Mouse (Mus musculus): ENCODE results near the gene Eno3. TPM values are rescaled to one million over a fixed set of nuclear protein-coding genes. Genes with fewer than 3 reads are reported as not detected.

The Eno3 gene
- polyA plus RNA-seq, 1 experiment, result 1,792 TPM

DNA sequence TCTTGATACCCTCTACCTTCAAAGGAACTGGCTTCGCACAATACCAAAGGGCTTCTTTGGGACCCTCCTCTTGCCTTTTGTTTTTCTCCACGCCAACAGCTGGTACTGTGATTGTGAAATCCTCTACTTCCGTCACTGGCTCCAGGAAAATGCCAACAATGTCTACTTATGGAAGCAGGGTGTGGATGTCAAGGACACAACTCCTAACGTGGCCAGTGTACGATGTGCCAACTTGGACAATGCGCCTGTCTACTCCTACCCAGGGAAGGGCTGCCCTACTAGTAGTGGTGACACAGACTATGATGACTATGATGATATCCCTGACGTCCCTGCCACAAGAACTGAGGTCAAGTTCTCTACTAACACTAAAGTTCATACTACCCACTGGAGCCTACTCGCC, 17.0 kb upstream of the Eno3 start:
- H3K27me3 ChIP-seq (ENCODE audit: control insufficient read depth, insufficient read depth, insufficient read length), result no peaks in the 10 kb centered on the region
- TF ChIP-seq POLR2AphosphoS2 (IDR thresholded peaks at IDR 0.05; ENCODE audit: insufficient read length, low read depth), result peak; percentile 43
- no peak for TF ChIP-seq SRF (IDR thresholded peaks at IDR 0.05; ENCODE audit: control insufficient read depth, insufficient read length, low read depth)
- 0 out of 2 replicates have a peak, but pooled peaks have one; percentile 36 for TF ChIP-seq CEBPB (IDR thresholded peaks at IDR 0.05; ENCODE audit: insufficient read depth, poor library complexity, severe bottlenecking)
- no peak overlapping the region for H3K4me2 ChIP-seq (ENCODE audit: low read depth)
- no peaks in the 10 kb centered on the region for H3K79me2 ChIP-seq (ENCODE audit: control insufficient read depth, insufficient read depth)
- H3K36me3 ChIP-seq (ENCODE audit: control insufficient read depth, insufficient read depth), result peaks cover 9% of the 10 kb centered on the region
- no peak overlapping the region for H3ac ChIP-seq (ENCODE audit: control insufficient read depth, insufficient read length)
- H3K4me3 ChIP-seq, result no peak overlapping the region

- TF ChIP-seq TCF3 (IDR thresholded peaks at IDR 0.05; ENCODE audit: insufficient read length, low read depth) (no peak), SRF (IDR thresholded peaks at IDR 0.05; ENCODE audit: control insufficient read depth, insufficient read length, low read depth) (no peak), POLR2A (IDR thresholded peaks at IDR 0.05; ENCODE audit: insufficient read length, low read depth) (no peak), MYOG (IDR thresholded peaks at IDR 0.05; ENCODE audit: control insufficient read depth in 1 of 3, insufficient read depth in 1 of 3, insufficient read length in 2 of 3, low read depth in 2 of 3) (no peak), POLR2AphosphoS2 (IDR thresholded peaks at IDR 0.05; ENCODE audit: insufficient read length, low read depth) (peak; percentile 50), MYOD1 (IDR thresholded peaks at IDR 0.05; ENCODE audit: control insufficient read depth in 1 of 3, insufficient read length in 2 of 3, low read depth in 2 of 3) (no peak), CEBPB (IDR thresholded peaks at IDR 0.05; ENCODE audit: insufficient read depth, poor library complexity, severe bottlenecking) (no peak)
- peaks cover 10% of the 10 kb centered on the region for H3K79me2 ChIP-seq (ENCODE audit: control insufficient read depth, insufficient read depth)
- H3ac ChIP-seq (ENCODE audit: control insufficient read depth, insufficient read length), result no peak overlapping the region
- H3K36me3 ChIP-seq (ENCODE audit: control insufficient read depth, insufficient read depth), result peaks cover 9% of the 10 kb centered on the region
- no peak overlapping the region for H3K4me3 ChIP-seq
- H3K4me2 ChIP-seq (ENCODE audit: low read depth), result no peak overlapping the region
- no peaks in the 10 kb centered on the region for H3K27me3 ChIP-seq (ENCODE audit: control insufficient read depth, insufficient read depth, insufficient read length)
Measured at GRCm38 (mm10) chr11:70641241-70641640, 15.8 kb upstream of the Eno3 start.

DNA sequence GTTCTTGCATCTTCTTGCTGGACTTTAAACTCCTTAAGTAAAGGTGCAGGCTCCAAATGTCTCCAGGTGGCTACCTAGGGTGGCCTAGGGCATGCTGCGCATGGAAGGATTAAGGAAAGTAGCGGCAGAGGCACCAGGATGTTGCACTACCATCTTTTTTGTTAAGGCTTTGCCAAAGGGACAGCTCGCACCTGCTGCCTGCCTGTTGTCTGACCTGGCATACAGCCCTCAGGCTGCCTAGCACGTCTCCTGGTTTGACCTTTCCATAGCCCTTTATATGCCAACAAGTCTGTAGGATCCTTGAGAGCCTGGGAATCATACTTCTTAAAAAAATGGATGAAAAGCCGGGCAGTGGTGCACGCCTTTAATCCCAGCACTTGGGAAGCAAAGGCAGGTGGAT, 14.0 kb upstream of the Eno3 start:
- Histone ChIP-seq H3K4me2 (ENCODE audit: low read depth) (no peak overlapping the region), H3K36me3 (ENCODE audit: control insufficient read depth, insufficient read depth) (peaks cover 9% of the 10 kb centered on the region), H3K79me2 (ENCODE audit: control insufficient read depth, insufficient read depth) (peaks cover 15% of the 10 kb centered on the region), H3ac (ENCODE audit: control insufficient read depth, insufficient read length) (no peak overlapping the region), H3K27me3 (ENCODE audit: control insufficient read depth, insufficient read depth, insufficient read length) (no peaks in the 10 kb centered on the region), H3K4me3 (no peak overlapping the region)
- TF ChIP-seq REST (IDR thresholded peaks at IDR 0.05; ENCODE audit: insufficient read depth, insufficient read length) (no peak), MYOD1 (IDR thresholded peaks at IDR 0.05; ENCODE audit: control insufficient read depth in 1 of 3, insufficient read length in 2 of 3, low read depth in 2 of 3) (peak in 1 of 3 experiments; percentile 53)

DNA sequence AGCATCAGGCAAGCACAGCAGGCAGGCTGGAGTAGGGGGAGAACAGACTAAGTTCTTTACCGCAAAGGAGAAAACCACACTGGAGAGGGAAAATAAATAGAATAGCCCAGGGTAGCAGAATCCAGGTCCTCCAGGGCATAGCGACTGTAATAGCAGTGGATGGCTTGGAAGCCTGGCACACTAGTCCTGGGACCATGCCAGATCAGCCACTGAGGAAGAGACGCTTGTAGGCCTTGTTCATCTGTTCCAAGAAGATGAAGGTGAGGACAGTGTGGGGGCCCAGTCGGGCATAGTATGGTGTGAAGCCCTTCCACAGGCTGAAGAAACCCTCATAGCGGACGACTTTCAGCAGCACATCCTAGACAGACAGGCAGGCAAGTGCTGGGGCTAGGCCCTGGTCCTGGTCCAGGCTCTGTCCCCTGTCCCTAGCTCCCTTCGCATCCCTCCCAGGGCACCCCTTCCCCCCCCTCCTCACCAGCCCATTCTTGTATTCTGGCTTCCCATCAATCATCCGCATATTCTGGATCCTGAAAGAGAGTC, 12.4 kb upstream of the Eno3 start:
- Histone ChIP-seq H3ac (ENCODE audit: control insufficient read depth, insufficient read length) (no peak overlapping the region), H3K4me2 (ENCODE audit: low read depth) (no peak overlapping the region), H3K79me2 (ENCODE audit: control insufficient read depth, insufficient read depth) (peaks cover 15% of the 10 kb centered on the region), H3K27me3 (ENCODE audit: control insufficient read depth, insufficient read depth, insufficient read length) (no peaks in the 10 kb centered on the region), H3K36me3 (ENCODE audit: control insufficient read depth, insufficient read depth) (peaks cover 18% of the 10 kb centered on the region), H3K4me3 (no peak overlapping the region)
- TF ChIP-seq SRF (IDR thresholded peaks at IDR 0.05; ENCODE audit: control insufficient read depth, insufficient read length, low read depth) (no peak), MYOG (IDR thresholded peaks at IDR 0.05; ENCODE audit: control insufficient read depth in 1 of 3, insufficient read depth in 1 of 3, insufficient read length in 2 of 3, low read depth in 2 of 3) (no peak), REST (IDR thresholded peaks at IDR 0.05; ENCODE audit: insufficient read depth, insufficient read length) (no peak), CEBPB (IDR thresholded peaks at IDR 0.05; ENCODE audit: insufficient read depth, poor library complexity, severe bottlenecking) (no peak), MAX (IDR thresholded peaks at IDR 0.05; ENCODE audit: low read depth) (no peak), MYOD1 (IDR thresholded peaks at IDR 0.05; ENCODE audit: control insufficient read depth in 1 of 3, insufficient read length in 2 of 3, low read depth in 2 of 3) (no peak), POLR2A (IDR thresholded peaks at IDR 0.05; ENCODE audit: insufficient read length, low read depth) (no peak), USF1 (IDR thresholded peaks at IDR 0.05; ENCODE audit: low read depth) (no peak), E2F4 (IDR thresholded peaks at IDR 0.05; ENCODE audit: insufficient read depth) (no peak), TCF3 (IDR thresholded peaks at IDR 0.05; ENCODE audit: insufficient read length, low read depth) (no peak), POLR2AphosphoS2 (IDR thresholded peaks at IDR 0.05; ENCODE audit: insufficient read length, low read depth) (no peak), TCF12 (IDR thresholded peaks at IDR 0.05; ENCODE audit: insufficient read depth, poor library complexity, severe bottlenecking) (no peak)

DNA sequence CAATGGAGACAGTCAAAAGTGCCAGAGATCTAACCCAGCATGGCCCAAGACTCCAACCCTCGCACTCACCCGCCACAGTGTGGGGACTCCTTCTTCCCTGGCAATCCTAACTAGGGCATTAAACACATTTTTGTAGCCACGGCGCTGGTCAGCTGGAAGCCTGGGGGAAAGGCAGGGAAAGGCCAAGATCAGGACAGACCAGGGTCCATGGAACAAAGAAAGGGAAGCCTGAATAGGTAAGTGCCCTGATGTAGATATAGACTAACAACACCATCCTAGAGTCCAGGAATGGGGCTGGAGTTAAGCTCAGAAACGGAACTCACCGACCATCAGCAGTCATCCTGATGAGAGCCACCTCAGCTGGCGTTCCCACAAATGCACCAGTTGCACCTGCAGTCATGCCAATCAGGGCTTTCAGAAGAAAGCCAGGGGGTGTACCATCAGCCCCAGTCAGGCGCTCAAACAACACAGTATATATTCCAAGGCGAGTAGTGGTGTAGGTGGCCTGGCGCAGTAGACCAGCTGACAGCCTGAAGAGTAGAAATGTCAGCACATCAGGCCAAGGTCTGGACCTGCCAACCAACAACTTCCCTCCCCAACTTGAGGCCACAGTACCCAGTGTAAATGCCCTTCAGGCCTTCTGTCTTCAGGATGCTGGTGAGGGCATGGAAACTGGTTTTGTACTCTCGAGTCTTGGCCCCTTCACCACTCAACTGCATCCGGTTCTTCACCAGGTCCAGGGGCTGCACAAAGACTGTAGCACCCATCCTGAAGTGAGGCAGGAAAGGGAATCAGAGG, 11.3 kb upstream of the Eno3 start:
- Histone ChIP-seq H3K27me3 (ENCODE audit: control insufficient read depth, insufficient read depth, insufficient read length) (no peaks in the 10 kb centered on the region), H3K4me2 (ENCODE audit: low read depth) (peak overlapping the region; percentile 91), H3K4me3 (peak overlapping the region; percentile 62), H3ac (ENCODE audit: control insufficient read depth, insufficient read length) (peak overlapping the region; percentile 62), H3K36me3 (ENCODE audit: control insufficient read depth, insufficient read depth) (peaks cover 28% of the 10 kb centered on the region), H3K79me2 (ENCODE audit: control insufficient read depth, insufficient read depth) (peaks cover 26% of the 10 kb centered on the region)
- TF ChIP-seq MYOD1 (IDR thresholded peaks at IDR 0.05; ENCODE audit: control insufficient read depth in 1 of 3, insufficient read length in 2 of 3, low read depth in 2 of 3) (no peak), POLR2AphosphoS2 (IDR thresholded peaks at IDR 0.05; ENCODE audit: insufficient read length, low read depth) (no peak), TCF3 (IDR thresholded peaks at IDR 0.05; ENCODE audit: insufficient read length, low read depth) (no peak), MAX (IDR thresholded peaks at IDR 0.05; ENCODE audit: low read depth) (no peak), REST (IDR thresholded peaks at IDR 0.05; ENCODE audit: insufficient read depth, insufficient read length) (no peak), MYOG (IDR thresholded peaks at IDR 0.05; ENCODE audit: control insufficient read depth in 1 of 3, insufficient read depth in 1 of 3, insufficient read length in 2 of 3, low read depth in 2 of 3) (no peak), TCF12 (IDR thresholded peaks at IDR 0.05; ENCODE audit: insufficient read depth, poor library complexity, severe bottlenecking) (no peak), SRF (IDR thresholded peaks at IDR 0.05; ENCODE audit: control insufficient read depth, insufficient read length, low read depth) (no peak), USF1 (IDR thresholded peaks at IDR 0.05; ENCODE audit: low read depth) (no peak), E2F4 (IDR thresholded peaks at IDR 0.05; ENCODE audit: insufficient read depth) (no peak), CEBPB (IDR thresholded peaks at IDR 0.05; ENCODE audit: insufficient read depth, poor library complexity, severe bottlenecking) (no peak), POLR2A (IDR thresholded peaks at IDR 0.05; ENCODE audit: insufficient read length, low read depth) (no peak)

All from myocyte (in vitro differentiated cells).